In genomic region chr9:121387539-121388272, GRCm38 (mm10) we compare ENCODE assay signal across 10 mouse cellular contexts.
DNase-seq lines count a peak whose midpoint lies in the region; ATAC-seq and TF ChIP-seq lines count a peak whose summit lies in the region.
"Had no signal": no experiment of that assay in that cellular context is flagged by ENCODE, and none has a peak within 500 bp of the region (broad histone marks: within the 10 kb centered on the region; RNA-seq: fewer than 3 reads in every experiment).

No protein-coding gene starts in this region.

- no peak for TF ChIP-seq POLR2A in kidney, adult 2 months (IDR thresholded peaks at IDR 0.05; ENCODE audit: low read depth, low read length)

- H3K4me3 ChIP-seq in kidney, adult 2 months (ENCODE audit: insufficient read depth, low read depth, low read length) = no peak overlapping the region
- no peak overlapping the region for H3K4me3 ChIP-seq in intestine, embryonic 16.5 days (ENCODE audit: low read length)
- H3K4me3 ChIP-seq: limb, embryonic 15.5 days had no signal

- no peaks in the 10 kb centered on the region for H3K27me3 ChIP-seq in kidney, adult 2 months (replicated peaks; ENCODE audit: control insufficient read depth, insufficient read depth, low read length)
- no peaks in the 10 kb centered on the region for H3K27me3 ChIP-seq in intestine, embryonic 16.5 days (replicated peaks; ENCODE audit: control insufficient read depth, insufficient read depth, low read length)
- H3K27me3 ChIP-seq: limb, embryonic 15.5 days had no signal

- no peak for TF ChIP-seq CTCF in kidney, adult 2 months (conservative IDR thresholded peaks at IDR 0.05; ENCODE audit: insufficient read depth, insufficient read length, low read depth, low read length)

- peak; percentile 58 for DNase-seq in kidney, adult 2 months
- DNase-seq in kidney, adult 11 months = no peak
- DNase-seq in brain, adult 2 months (ENCODE audit: low read depth, low spot score) = peak; percentile 90
- peak; percentile 81 to 91 for DNase-seq in frontal cortex, postnatal 36 days (ENCODE audit: low spot score in 2 of 2)
- peak; percentile 84 to 93 for DNase-seq in left cerebral cortex, adult 18-20 months (ENCODE audit: low spot score in 2 of 2)
- no peak for DNase-seq in embryo, embryonic 11 days

- H3K36me3 ChIP-seq in kidney, adult 2 months (ENCODE audit: control insufficient read depth, insufficient read depth, low read length) = no peaks in the 10 kb centered on the region
- no peaks in the 10 kb centered on the region for H3K36me3 ChIP-seq in intestine, embryonic 16.5 days (ENCODE audit: control insufficient read depth, insufficient read depth, low read length)

- no peaks in the 10 kb centered on the region for H3K9me3 ChIP-seq in intestine, embryonic 16.5 days (ENCODE audit: control insufficient read depth, low read length)
- H3K9me3 ChIP-seq: G1E; limb, embryonic 15.5 days had no signal

- WGBS in kidney, adult 2 months = 60% methylated on average over 9 of the region's 9 CpGs
- 77% methylated on average over 9 of the region's 9 CpGs for WGBS in intestine, embryonic 16.5 days

- no peak overlapping the region for H3K9ac ChIP-seq in intestine, embryonic 16.5 days (ENCODE audit: low read depth, low read length)
- H3K9ac ChIP-seq: limb, embryonic 15.5 days had no signal

- ATAC-seq in intestine, embryonic 16.5 days = no peak
- no peak for ATAC-seq in erythroid progenitor cell, adult 5-6 weeks (replicated peaks; ENCODE audit: low FRiP score, poor library complexity, severe bottlenecking)

- peaks cover 32% of the 10 kb centered on the region for H3K4me1 ChIP-seq in kidney, adult 2 months (ENCODE audit: control insufficient read depth, insufficient read depth, low read length)
- H3K4me1 ChIP-seq in intestine, embryonic 16.5 days (ENCODE audit: control insufficient read depth, insufficient read depth, low read length) = peaks cover 22% of the 10 kb centered on the region

- no peak overlapping the region for H3K4me2 ChIP-seq in intestine, embryonic 16.5 days (ENCODE audit: low read depth, low read length)
- H3K4me2 ChIP-seq: limb, embryonic 15.5 days had no signal

- H3K27ac ChIP-seq in kidney, adult 2 months (ENCODE audit: insufficient read depth, low read depth, low read length) = no peak overlapping the region
- H3K27ac ChIP-seq in intestine, embryonic 16.5 days (ENCODE audit: low read length) = no peak overlapping the region
- H3K27ac ChIP-seq: limb, embryonic 15.5 days had no signal

Comparison
In these comparisons a context has a peak if more than half of its experiments do, and no peak if none do; other contexts are left out.
1. DNase-seq: peak in kidney, adult 2 months (single experiment), brain, adult 2 months (single experiment), frontal cortex, postnatal 36 days (2 of 2) and left cerebral cortex, adult 18-20 months (2 of 2); none in kidney, adult 11 months (single experiment) and embryo, embryonic 11 days (single experiment).